Comparison of ENCODE assay signal across 18 mouse cellular contexts in genomic region chr3:135872325-135872724, GRCm38 (mm10).
"Had no signal": no experiment of that assay in that cellular context is flagged by ENCODE, and none has a peak within 500 bp of the region (broad histone marks: within the 10 kb centered on the region; RNA-seq: fewer than 3 reads in every experiment).

No protein-coding gene starts in this region.

- H3K27me3 ChIP-seq: liver, embryonic 12.5 days; midbrain, embryonic 13.5 days; neural tube, embryonic 13.5 days; neural tube, embryonic 15.5 days; stomach, embryonic 15.5 days had no signal

- H3K4me3 ChIP-seq: liver, embryonic 12.5 days; midbrain, embryonic 10.5 days; midbrain, embryonic 13.5 days; neural tube, embryonic 13.5 days; neural tube, embryonic 15.5 days; stomach, embryonic 15.5 days had no signal

- DNase-seq: lung, adult 18-20 months; lung, embryonic 14.5 days; lung, postnatal 10 days; lung, postnatal 4 days; retina, postnatal 1 day; right cerebral cortex, adult 18-20 months; right cerebral cortex, postnatal 25 days; right cerebral cortex, postnatal 4 days; spleen, adult 18-20 months; thymus, adult 2 months; thymus, postnatal 25 days; thymus, postnatal 4 days had no signal

- H3K4me2 ChIP-seq: liver, embryonic 12.5 days; lung, embryonic 14.5 days; midbrain, embryonic 13.5 days; neural tube, embryonic 13.5 days; neural tube, embryonic 15.5 days; stomach, embryonic 15.5 days had no signal

- H3K36me3 ChIP-seq: midbrain, embryonic 10.5 days; midbrain, embryonic 13.5 days; neural tube, embryonic 13.5 days; neural tube, embryonic 15.5 days; stomach, embryonic 15.5 days had no signal
